Mouse (Mus musculus) olfactory bulb, adult 2 months (tissue): Measurements from ENCODE around the gene Arfrp1.

ENCODE experiments used
- CTCF ChIP-seq: fragments of 200-500 bp; IDR thresholded peaks from 2 replicates; pipeline ENCODE4 v1.5.1; 2012; ENCODE audit warnings: low read depth, mild to moderate bottlenecking, low read length, moderate library complexity; ENCODE audit not compliant: insufficient read depth
- POLR2A ChIP-seq: fragments of 200-500 bp; IDR thresholded peaks from 2 replicates; pipeline ENCODE4 v1.6.1; 2012; ENCODE audit warnings: mild to moderate bottlenecking, low read depth, low read length, moderate library complexity; ENCODE audit not compliant: insufficient read depth

GRCm38 (mm10) chr2:181340426-181340825 is 24.8 kb downstream of the Arfrp1 start:
- no peak for TF ChIP-seq CTCF
- no peak for TF ChIP-seq POLR2A
